Mouse (Mus musculus) Patski (cell line): ENCODE measurements around the gene Fam104a. TPM values are rescaled to one million over a fixed set of nuclear protein-coding genes. Genes with fewer than 3 reads are reported as not detected.

Source experiments
- ATAC-seq: fragments of 100-300 bp; one replicate; pipeline ENCODE4 v1.8.0; 2021
- CTCF ChIA-PET: fragments of 350-600 bp; sonication (Branson Sonifier 250); formaldehyde crosslinking; loops from one replicate; lab custom pipeline; 2022; ENCODE audit warnings: inconsistent platforms; lab: Charles Lee
- POLR2A ChIA-PET: fragments of 350-600 bp; sonication (Branson Sonifier 250); formaldehyde crosslinking; loops from one replicate; lab custom pipeline; 2022; ENCODE audit warnings: antibody characterized with exemption, inconsistent platforms; lab: Charles Lee
- DNase-seq: peaks from one replicate; pipeline ENCODE4 v3.0.0-alpha.2; 2011; ENCODE audit warnings: low read depth, low spot score
- H3K27me3 ChIP-seq: fragments of 371-371 bp; one replicate; pipeline ENCODE4 v1.5.1; 2021
- CTCF ChIP-seq: fragments of 100-300 bp; IDR thresholded peaks from one replicate; pipeline ENCODE4 v1.5.1; 2021
- in situ Hi-C: fragments of 300-500 bp; cut with MboI; formaldehyde crosslinking; loops from 3 replicates; pipeline ENCODE4 v1.11.1; 2018; ENCODE audit warnings: low pct_unique_long_range_greater_than_20kb, mixed read lengths
- polyA plus RNA-seq: library from polyadenylated mRNA; unstranded; gene quantifications from one replicate; pipeline ENCODE4 v1.2.3, GENCODE M21; 2021

The Fam104a gene
- polyA plus RNA-seq, 1 experiment from 2014 or later, result 46.0 TPM

DNA sequence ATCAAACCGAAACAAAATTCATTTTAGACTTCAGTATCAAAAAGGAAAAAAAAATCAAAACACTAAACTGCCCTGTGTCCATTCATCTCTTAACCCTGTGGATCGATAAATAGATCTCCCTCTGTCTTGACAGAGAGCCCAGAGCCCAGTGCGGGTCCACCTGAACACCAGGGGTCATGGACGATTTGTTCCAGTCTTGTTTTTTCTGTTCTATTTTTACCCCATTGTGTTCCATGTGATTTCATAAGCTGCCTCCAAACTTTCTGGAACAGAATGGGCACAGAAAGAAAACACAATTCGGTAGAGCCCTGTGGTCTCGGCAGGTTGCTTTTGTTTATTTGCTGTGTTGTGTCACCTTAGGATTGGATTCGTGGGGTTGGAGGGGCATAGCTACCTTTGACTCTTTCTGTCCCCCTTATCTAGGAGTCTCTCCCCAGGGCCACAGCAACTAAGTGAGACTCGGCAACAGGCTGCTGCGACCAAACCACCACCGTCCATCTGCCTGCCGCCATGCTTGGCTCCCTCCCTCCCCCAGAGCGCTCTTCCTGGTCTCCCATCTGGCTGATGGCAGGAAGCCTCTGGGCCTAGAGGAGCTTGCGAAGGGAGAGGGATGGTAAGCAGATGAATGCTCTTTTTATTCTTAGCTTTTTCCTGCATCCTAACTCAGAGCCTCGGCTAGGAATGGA is 38.6 kb upstream of the Fam104a start:
- ChIA-PET CTCF (interaction anchor here (1.2 kb wide), 1 partner anchor 88 kb away, joined by 4 read pairs; no protein-coding TSS in a partner anchor), POLR2A (interaction anchor here (0.9 to 1.6 kb wide), 2 partner anchors 11 to 13 kb away, joined by 4 to 5 read pairs; no protein-coding TSS in a partner anchor)
- ATAC-seq (no peak), DNase-seq (no peak)
- in situ Hi-C loops, result loop anchor here (25.0 kb wide), 1 partner anchor 940 kb away; the partner anchor contains the start of gene Rpl38
- no peak for TF ChIP-seq CTCF
- H3K27me3 ChIP-seq, result no peaks in the 10 kb centered on the region

DNA sequence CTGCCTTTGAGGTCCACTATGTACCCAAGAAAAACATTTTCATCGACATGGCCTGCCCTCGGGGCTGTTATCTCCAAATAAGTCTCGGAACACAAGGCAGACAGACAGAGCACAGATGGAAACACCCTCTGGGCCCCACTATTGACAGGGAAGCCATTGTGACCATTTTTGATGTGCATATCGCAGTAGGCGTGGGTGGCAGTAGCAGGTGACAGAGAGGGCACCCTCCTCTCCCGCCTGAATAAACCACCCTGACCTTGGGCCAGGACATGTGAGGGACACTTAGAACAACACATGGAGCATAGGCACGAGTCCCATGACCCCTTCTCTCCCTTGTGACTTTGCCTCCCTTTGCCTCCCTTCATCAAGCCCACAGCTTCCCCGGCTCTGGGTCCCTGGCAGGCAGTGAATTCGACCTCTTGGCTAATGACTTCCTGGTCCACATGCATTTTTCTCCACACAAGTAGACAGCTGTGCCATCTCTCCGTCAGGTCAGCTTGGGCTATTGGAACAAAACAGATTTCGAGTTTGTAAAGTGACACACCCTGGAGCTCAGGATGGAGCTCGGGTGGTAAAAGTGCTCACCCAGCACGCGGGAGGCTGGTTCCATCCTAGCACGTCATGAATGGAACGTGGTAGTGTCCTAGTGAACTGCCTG is 33.9 kb upstream of the Fam104a start:
- no peaks in the 10 kb centered on the region for H3K27me3 ChIP-seq
- DNase-seq (no peak), ATAC-seq (no peak)
- ChIA-PET POLR2A (no interaction called here), CTCF (no interaction called here)
- TF ChIP-seq CTCF, result no peak
- in situ Hi-C loops, result loop anchor here (25.0 kb wide), 1 partner anchor 944 kb away; the partner anchor contains the start of gene Rpl38

DNA sequence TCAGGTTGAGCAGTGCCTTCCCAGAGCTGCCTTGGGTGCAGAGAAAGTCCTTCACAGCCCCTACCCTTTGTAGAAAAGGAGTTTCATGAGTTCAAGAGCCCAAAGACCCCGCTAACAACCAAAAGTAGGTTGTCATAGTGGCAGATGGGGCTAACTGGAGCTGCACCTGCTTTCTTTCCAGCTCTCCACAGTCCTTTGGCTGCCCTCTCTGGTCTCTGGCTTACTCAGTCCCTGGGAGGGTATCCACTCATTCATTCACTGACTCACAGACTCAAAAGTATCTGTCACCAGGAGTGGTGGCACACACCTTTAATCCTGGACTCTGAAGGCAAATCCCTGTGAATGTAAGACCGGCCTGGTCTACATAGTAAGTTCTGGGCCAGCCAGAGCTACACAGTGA is 32.2 kb upstream of the Fam104a start:
- POLR2A ChIA-PET, result interaction anchor here (0.6 kb wide), 1 partner anchor 14 kb away, joined by 3 read pairs; no protein-coding TSS in a partner anchor
- no peak for TF ChIP-seq CTCF
- H3K27me3 ChIP-seq, result no peaks in the 10 kb centered on the region
- in situ Hi-C loops, result loop anchor here (25.0 kb wide), 1 partner anchor 946 kb away; the partner anchor contains the start of gene Rpl38
- CTCF ChIA-PET, result no interaction called here
- ATAC-seq (no peak), DNase-seq (no peak)

DNA sequence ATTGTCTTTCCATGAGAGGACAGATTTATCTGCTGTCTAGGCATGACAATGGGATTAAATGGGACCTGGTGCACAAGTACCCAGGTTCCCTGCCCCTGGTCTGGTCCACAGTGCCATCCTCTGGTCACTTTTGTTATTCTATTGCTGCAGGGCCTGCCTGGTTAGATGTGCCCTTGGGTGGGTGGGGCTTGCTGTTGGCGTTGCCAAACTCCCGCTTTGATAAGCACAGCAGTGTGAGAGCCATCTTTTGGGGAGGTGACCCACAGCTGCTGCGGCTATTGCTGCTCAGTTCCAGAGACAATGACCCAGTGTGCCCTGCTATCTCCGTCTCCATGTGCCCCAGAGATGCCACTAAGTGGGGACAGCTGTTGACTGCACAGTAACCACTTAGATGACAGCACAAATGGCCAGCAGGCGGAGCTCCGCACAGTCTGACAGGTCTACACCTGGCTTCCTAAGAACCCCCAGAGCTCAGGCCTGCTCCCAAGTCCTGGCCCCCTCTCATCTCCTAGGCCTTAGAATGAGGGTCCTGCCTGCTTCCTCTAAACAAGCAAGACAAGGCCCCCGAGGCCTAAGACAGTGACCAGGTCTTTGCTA is 31.2 kb upstream of the Fam104a start:
- ChIA-PET CTCF (no interaction called here), POLR2A (no interaction called here)
- DNase-seq (no peak), ATAC-seq (no peak)
- in situ Hi-C loops, result loop anchor here (25.0 kb wide), 1 partner anchor 947 kb away; the partner anchor contains the start of gene Rpl38
- no peaks in the 10 kb centered on the region for H3K27me3 ChIP-seq
- no peak for TF ChIP-seq CTCF

DNA sequence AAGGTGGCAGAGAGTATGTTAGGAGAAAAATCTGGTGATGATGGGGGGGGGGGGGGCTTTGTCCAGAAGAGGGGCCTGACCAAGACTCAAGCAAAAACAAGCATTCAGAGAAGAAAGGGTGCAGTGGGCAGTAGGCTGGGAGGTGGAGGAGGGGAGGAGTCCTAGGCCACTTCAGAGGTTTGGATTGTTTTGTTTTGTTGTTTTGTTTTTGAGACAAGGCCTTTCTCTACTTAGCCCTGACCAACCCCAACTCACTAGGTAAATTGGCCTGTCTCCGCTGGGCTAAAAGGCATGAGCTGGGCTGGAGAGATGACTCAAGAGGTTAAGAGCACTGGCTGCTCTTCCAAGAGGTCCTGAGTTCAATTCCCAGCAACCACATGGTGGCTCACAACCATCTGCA is 27.1 kb upstream of the Fam104a start:
- H3K27me3 ChIP-seq, result no peaks in the 10 kb centered on the region
- CTCF ChIA-PET, result interaction anchor here (1.4 to 1.7 kb wide), 2 partner anchors 10 to 100 kb away, joined by 3 to 5 read pairs; no protein-coding TSS in a partner anchor
- DNase-seq (no peak), ATAC-seq (no peak)
- POLR2A ChIA-PET, result interaction anchor here (0.6 to 1.1 kb wide), 2 partner anchors 13 to 33 kb away, joined by 3 read pairs; no protein-coding TSS in a partner anchor
- in situ Hi-C loops, result loop anchor here (25.0 kb wide), 1 partner anchor 951 kb away; the partner anchor contains the start of gene Rpl38
- no peak for TF ChIP-seq CTCF

DNA sequence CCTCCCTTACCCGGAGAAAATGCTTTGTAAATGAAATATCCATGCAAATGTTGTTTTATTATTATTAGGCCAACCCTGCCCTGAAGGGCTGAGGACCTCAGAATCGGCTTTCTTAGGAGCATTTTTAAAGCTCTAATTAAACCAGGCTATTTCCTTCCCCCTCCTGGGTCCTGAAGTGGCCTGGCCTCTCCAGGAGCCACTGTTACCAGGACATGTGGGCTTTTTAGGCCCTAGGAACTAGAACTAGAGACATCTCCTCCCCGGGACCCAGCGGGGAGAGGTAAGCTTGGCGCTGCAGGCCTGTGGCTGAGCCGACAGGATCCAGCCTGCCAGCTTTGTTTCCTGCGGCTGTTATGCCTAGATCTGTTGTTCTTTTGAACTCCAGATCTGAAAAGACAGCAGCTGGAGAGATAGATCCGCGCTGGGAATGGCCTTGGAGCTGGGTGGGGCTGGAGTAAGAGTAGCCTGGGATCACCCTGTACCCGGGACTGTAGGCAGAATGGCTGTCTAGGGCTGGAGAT is 26.4 kb upstream of the Fam104a start:
- ChIA-PET POLR2A (interaction anchor here (0.6 to 2.1 kb wide), 3 partner anchors 32 to 1135 kb away, joined by 3 to 9 read pairs (median 3); no protein-coding TSS in a partner anchor), CTCF (interaction anchor here (1.1 to 1.7 kb wide), 3 partner anchors 11 to 101 kb away, joined by 3 to 12 read pairs (median 3); no protein-coding TSS in a partner anchor)
- ATAC-seq (no peak), DNase-seq (no peak)
- in situ Hi-C loops, result loop anchor here (25.0 kb wide), 1 partner anchor 952 kb away; the partner anchor contains the start of gene Rpl38
- TF ChIP-seq CTCF, result no peak
- no peaks in the 10 kb centered on the region for H3K27me3 ChIP-seq

DNA sequence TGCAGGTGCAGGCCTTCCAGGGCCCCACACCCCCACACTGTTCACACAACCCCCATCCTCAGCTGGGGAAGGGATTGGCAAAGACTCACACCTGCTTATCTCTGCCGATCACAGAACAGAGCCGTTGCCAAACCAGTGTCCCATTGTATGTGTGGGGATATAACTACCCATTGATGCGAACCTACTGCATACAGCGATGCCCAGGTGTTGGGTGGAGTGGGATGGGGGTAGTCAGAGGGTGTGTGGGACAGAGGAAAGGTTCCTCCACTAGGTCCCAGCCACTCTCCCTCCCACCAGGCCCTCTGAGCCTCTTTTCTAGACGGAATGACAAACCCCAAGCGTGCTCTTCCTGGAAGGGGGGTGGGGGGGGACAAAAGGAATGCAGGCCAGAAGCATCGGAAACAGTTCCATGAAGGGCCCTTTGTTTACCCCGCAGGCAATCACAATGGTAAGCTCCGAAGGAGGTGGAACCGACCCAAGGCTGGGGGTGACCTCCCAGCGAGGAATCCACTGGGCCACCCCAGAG is 25.8 kb upstream of the Fam104a start, which contains the start of gene Cpsf4l:
Gene Cpsf4l, minus strand, starts transcription at position 287 of the 526 bp plus-strand sequence.
- in situ Hi-C loops, result loop anchor here (25.0 kb wide), 1 partner anchor 953 kb away; the partner anchor contains the start of gene Rpl38
- DNase-seq (no peak), ATAC-seq (peak; percentile 72)
- POLR2A ChIA-PET, result interaction anchor here (1.0 to 2.1 kb wide), 2 partner anchors 14 to 40 kb away, joined by 5 to 9 read pairs; no protein-coding TSS in a partner anchor
- CTCF ChIA-PET, result interaction anchor here (1.1 to 1.7 kb wide), 4 partner anchors 10 to 101 kb away, joined by 3 to 12 read pairs (median 4); no protein-coding TSS in a partner anchor
- TF ChIP-seq CTCF, result no peak
- H3K27me3 ChIP-seq, result no peaks in the 10 kb centered on the region

DNA sequence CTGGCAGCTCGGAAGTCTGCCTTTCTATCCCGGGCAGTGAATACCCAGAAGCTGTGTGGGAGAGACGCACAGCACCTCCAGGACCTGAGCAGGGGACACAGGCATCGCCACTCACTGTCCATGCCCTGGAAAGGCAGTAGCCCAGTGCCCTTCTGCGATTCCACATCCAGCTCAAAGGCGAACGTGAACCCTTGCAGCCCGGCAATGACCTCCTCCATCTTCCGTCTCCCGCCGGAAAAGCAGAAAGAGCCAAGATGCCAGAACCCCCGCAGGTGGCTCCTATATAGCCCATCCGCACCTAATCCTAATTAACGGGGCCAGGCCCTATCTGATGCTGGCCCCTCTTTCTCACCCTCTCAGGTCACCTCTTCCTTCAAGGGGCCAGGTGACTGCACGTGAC is 25.3 kb upstream of the Fam104a start:
- TF ChIP-seq CTCF, result no peak

DNA sequence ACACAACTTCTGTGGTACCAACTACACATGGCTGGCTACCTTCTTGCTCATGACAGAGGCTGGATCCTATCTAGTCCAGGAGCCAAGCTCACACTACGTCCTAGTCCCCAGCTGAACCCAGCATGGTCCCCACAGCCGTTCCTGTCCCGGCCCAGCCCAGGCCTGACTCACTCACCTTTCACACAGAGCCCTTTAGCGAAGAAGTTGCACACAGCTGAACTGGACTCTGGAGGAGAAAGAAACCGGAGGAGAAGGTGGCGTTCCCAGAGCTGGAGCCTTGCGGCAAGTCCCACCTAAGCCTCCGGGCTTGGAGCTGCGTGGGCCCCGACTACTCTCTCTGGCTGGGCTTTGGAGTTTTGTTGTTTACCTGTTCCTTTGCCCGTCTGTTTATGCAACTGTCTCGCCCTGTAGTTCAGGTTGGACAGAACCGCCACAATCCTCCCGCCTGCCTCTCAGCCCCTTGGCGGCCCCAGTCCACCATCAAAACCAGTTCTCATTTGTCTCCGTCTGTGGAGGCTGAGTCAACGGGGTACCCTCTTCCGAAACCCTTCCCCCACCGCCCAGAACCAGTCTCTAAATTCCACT is 24.8 kb upstream of the Fam104a start:
- ChIA-PET CTCF (interaction anchor here (1.1 to 1.5 kb wide), 2 partner anchors 9 to 108 kb away, joined by 3 to 4 read pairs; no protein-coding TSS in a partner anchor), POLR2A (interaction anchor here (1.0 to 2.1 kb wide), 2 partner anchors 15 to 41 kb away, joined by 5 to 9 read pairs; no protein-coding TSS in a partner anchor)
- ATAC-seq (no peak), DNase-seq (no peak)
- in situ Hi-C loops, result loop anchor here (25.0 kb wide), 1 partner anchor 954 kb away; the partner anchor contains the start of gene Rpl38
- no peaks in the 10 kb centered on the region for H3K27me3 ChIP-seq
- no peak for TF ChIP-seq CTCF

More for the DNA sequence above, 25.3 kb upstream of the Fam104a start:
- CTCF ChIA-PET, result interaction anchor here (1.1 to 1.7 kb wide), 4 partner anchors 10 to 108 kb away, joined by 3 to 12 read pairs (median 4); no protein-coding TSS in a partner anchor
- no peak for ATAC-seq
- POLR2A ChIA-PET, result interaction anchor here (1.0 to 2.1 kb wide), 2 partner anchors 14 to 40 kb away, joined by 5 to 9 read pairs; no protein-coding TSS in a partner anchor
- DNase-seq, result no peak
- no peaks in the 10 kb centered on the region for H3K27me3 ChIP-seq
- in situ Hi-C loops, result loop anchor here (25.0 kb wide), 1 partner anchor 953 kb away; the partner anchor contains the start of gene Rpl38
